Mouse (Mus musculus) heart, postnatal 25 days (tissue): ENCODE data around the gene Gm5726. TPM values are rescaled to one million over a fixed set of nuclear protein-coding genes. Genes with fewer than 3 reads are reported as not detected.
"Not testable (repeated sequence)": the region's sequence is repeated elsewhere in the genome, so short reads cannot be mapped to it uniquely, and the experiment has no call there.

Experiments used
- DNase-seq: peaks from one replicate; pipeline ENCODE4 v3.0.0; 2022; ENCODE audit warnings: low spot score
- intact Hi-C: fragments of 180-260 bp; cut with DNase I; formaldehyde crosslinking; loops from one replicate; pipeline ENCODE4 v1.15.1; 2025
- total RNA-seq, 2 experiments: library from RNA; stranded (reverse); gene quantifications; 2 replicates each; pipeline ENCODE4 v1.2.3; 2021

The Gm5726 gene
- not detected for total RNA-seq

DNA sequence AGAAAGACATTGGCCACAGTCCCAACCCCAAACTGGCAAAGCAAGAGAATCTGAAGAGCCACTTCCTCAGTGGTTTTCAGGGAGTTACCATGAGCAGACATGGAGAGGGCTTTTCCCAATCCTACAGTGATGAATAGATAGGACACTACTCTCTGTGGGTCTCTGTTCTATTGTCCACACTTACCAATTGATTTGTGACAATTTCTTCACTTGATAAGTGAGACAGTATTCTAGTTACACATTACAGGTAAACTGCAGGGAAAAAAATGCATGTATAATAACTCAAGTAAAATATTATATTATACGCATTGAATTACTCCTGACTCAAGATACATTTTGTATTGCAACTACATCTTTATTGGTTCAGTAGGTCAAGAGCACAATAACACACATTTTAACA, at the start of gene Gm5726:
TSS of gene Gm5726 (minus strand) at position 101 of the 400 bp plus-strand sequence.
- intact Hi-C loops, DNase-seq: not testable (repeated sequence)

GRCm38 (mm10) chr7:20576141-20576540, 30.6 kb upstream of the Gm5726 start, which contains the start of gene Gm4141:
Gene Gm4141, minus strand, starts transcription at chr7:20576241.
- intact Hi-C loops, DNase-seq: not testable (repeated sequence)

- DNase-seq, intact Hi-C loops: not testable (repeated sequence)
Observed at GRCm38 (mm10) chr7:20533537-20533936, 12.0 kb downstream of the Gm5726 start, which contains the start of gene Vmn1r104. Gene Vmn1r104, plus strand, starts transcription at chr7:20533837.

DNA sequence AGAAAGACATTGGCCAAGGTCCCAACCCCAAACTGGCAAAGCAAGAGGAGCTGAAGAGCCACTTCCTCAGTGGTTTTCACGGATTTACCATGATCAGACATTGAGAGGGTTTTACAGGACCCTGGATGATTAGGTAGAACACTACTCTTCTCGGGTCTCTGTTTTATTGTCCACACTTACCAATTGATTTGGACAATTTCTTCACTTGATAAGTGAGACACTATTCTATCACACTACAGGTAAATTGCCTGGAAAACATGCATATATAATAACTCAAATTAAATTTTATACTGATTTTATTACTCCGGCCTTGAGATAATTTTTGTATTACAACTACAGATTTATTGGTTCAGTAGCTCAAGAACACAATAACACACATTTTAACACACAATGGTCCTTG, 35.1 kb downstream of the Gm5726 start, which contains the start of gene Vmn1r103:
TSS of gene Vmn1r103 (minus strand) at position 101 of the 400 bp plus-strand sequence.
- DNase-seq, intact Hi-C loops: not testable (repeated sequence)

Other genes starting within 250 kb of the Gm5726 start
- not detected for gene Gm4133, start 211.7 kb downstream of the Gm5726 start, total RNA-seq
- not detected for gene Gm5728, start 170.3 kb downstream of the Gm5726 start, total RNA-seq
- gene Vmn1r100, start 127.8 kb downstream of the Gm5726 start, total RNA-seq: not detected
- not detected for gene Vmn1r101, start 103.2 kb downstream of the Gm5726 start, total RNA-seq
- gene Gm10670, start 70.8 kb downstream of the Gm5726 start, total RNA-seq: not detected
- not detected for gene Vmn1r103, start 35.2 kb downstream of the Gm5726 start, total RNA-seq
- not detected for gene Vmn1r104, start 11.9 kb downstream of the Gm5726 start, total RNA-seq
- gene Gm4141, start 30.5 kb upstream of the Gm5726 start, total RNA-seq: not detected
- gene Gm4513, start 53.3 kb upstream of the Gm5726 start, total RNA-seq: not detected
- gene Vmn1r107, start 123.2 kb upstream of the Gm5726 start, total RNA-seq: not detected
- not detected for gene Vmn1r111, start 157.5 kb upstream of the Gm5726 start, total RNA-seq
- gene Gm10668, start 184.9 kb upstream of the Gm5726 start, total RNA-seq: not detected
- not detected for gene Vmn1r112, start 225.4 kb upstream of the Gm5726 start, total RNA-seq
- gene Vmn1r113, start 241.5 kb upstream of the Gm5726 start, total RNA-seq: not detected